Mouse (Mus musculus): ENCODE data around the gene Ldlrad3. TPM values are rescaled to one million over a fixed set of nuclear protein-coding genes. Genes with fewer than 3 reads are reported as not detected.

Ldlrad3 gene
- polyA plus RNA-seq, 1 experiment from 2014 or later, result 48.3 TPM

GRCm38 (mm10) chr2:102052951-102053660, 133.1 kb downstream of the Ldlrad3 start:
- no peak overlapping the region for H3K4me3 ChIP-seq
- no peak for ATAC-seq (ENCODE audit: low read depth)
- 81% methylated on average over 10 of the region's 10 CpGs for WGBS
- H3K27me3 ChIP-seq, result no peaks in the 10 kb centered on the region
- no peaks in the 10 kb centered on the region for H3K9me3 ChIP-seq
- peaks cover 48% of the 10 kb centered on the region for H3K4me1 ChIP-seq (replicated peaks)
- H3K36me3 ChIP-seq, result peaks cover 21% of the 10 kb centered on the region; the same call in 1 of the 2 replicates
- H3K27ac ChIP-seq (replicated peaks), result no peak overlapping the region; the same call in 1 of the 2 replicates
- no peak overlapping the region for H3K4me2 ChIP-seq
- H3K9ac ChIP-seq, result no peak overlapping the region

GRCm38 (mm10) chr2:102052353-102052752, 133.8 kb downstream of the Ldlrad3 start:
- Histone ChIP-seq H3K4me3 (no peak overlapping the region), H3K9me3 (no peaks in the 10 kb centered on the region), H3K27ac (replicated peaks) (no peak overlapping the region; the same call in 1 of the 2 replicates), H3K4me2 (no peak overlapping the region), H3K9ac (no peak overlapping the region), H3K4me1 (replicated peaks) (peaks cover 44% of the 10 kb centered on the region), H3K27me3 (no peaks in the 10 kb centered on the region), H3K36me3 (peaks cover 16% of the 10 kb centered on the region; the same call in 1 of the 2 replicates)
- 64% methylated on average over 6 of the region's 6 CpGs for WGBS
- ATAC-seq (ENCODE audit: low read depth), result no peak

- ATAC-seq (ENCODE audit: low read depth), result 0 out of 2 replicates have a peak, but pooled peaks have one; percentile 27
- 0 out of 2 replicates have a peak overlapping the region, but pooled peaks have one; percentile 31 for H3K9ac ChIP-seq
- peaks cover 11% of the 10 kb centered on the region; the same call in 1 of the 2 replicates for H3K36me3 ChIP-seq
- H3K4me1 ChIP-seq (replicated peaks), result peaks cover 44% of the 10 kb centered on the region
- no peaks in the 10 kb centered on the region for H3K27me3 ChIP-seq
- no peaks in the 10 kb centered on the region for H3K9me3 ChIP-seq
- WGBS, result 39% methylated on average over 10 of the region's 10 CpGs
- H3K27ac ChIP-seq (replicated peaks), result peak overlapping the region; percentile 33; the same call in 1 of the 2 replicates
- no peak overlapping the region for H3K4me2 ChIP-seq
- no peak overlapping the region for H3K4me3 ChIP-seq
Observed at GRCm38 (mm10) chr2:102049866-102050550, 136.2 kb downstream of the Ldlrad3 start.

GRCm38 (mm10) chr2:102048296-102049175, 137.6 kb downstream of the Ldlrad3 start:
- Histone ChIP-seq H3K4me2 (no peak overlapping the region), H3K27ac (replicated peaks) (no peak overlapping the region; the same call in 1 of the 2 replicates), H3K36me3 (0 out of 2 replicates have a peak, but pooled peaks cover 3% of the 10 kb centered on the region), H3K27me3 (no peaks in the 10 kb centered on the region), H3K9ac (no peak overlapping the region), H3K4me3 (no peak overlapping the region), H3K9me3 (no peaks in the 10 kb centered on the region), H3K4me1 (replicated peaks) (peaks cover 44% of the 10 kb centered on the region)
- WGBS, result 44% methylated on average over 16 of the region's 16 CpGs
- ATAC-seq (ENCODE audit: low read depth), result no peak

- no peak for ATAC-seq (ENCODE audit: low read depth)
- Histone ChIP-seq H3K36me3 (0 out of 2 replicates have a peak, but pooled peaks cover 3% of the 10 kb centered on the region), H3K27ac (replicated peaks) (no peak overlapping the region), H3K4me2 (no peak overlapping the region), H3K9me3 (no peaks in the 10 kb centered on the region), H3K9ac (no peak overlapping the region), H3K4me3 (no peak overlapping the region), H3K4me1 (replicated peaks) (peaks cover 33% of the 10 kb centered on the region), H3K27me3 (no peaks in the 10 kb centered on the region)
- WGBS, result 93% methylated on average over 7 of the region's 7 CpGs
Observed at GRCm38 (mm10) chr2:102046481-102046880, 139.7 kb downstream of the Ldlrad3 start.

GRCm38 (mm10) chr2:102040456-102040855, 145.7 kb downstream of the Ldlrad3 start:
- H3K4me3 ChIP-seq, result no peak overlapping the region
- peaks cover 53% of the 10 kb centered on the region for H3K4me1 ChIP-seq (replicated peaks)
- ATAC-seq (ENCODE audit: low read depth), result no peak
- H3K27me3 ChIP-seq, result no peaks in the 10 kb centered on the region
- WGBS, result 78% methylated on average over 5 of the region's 5 CpGs
- no peaks in the 10 kb centered on the region for H3K9me3 ChIP-seq
- H3K9ac ChIP-seq, result no peak overlapping the region
- no peak overlapping the region for H3K4me2 ChIP-seq
- H3K27ac ChIP-seq (replicated peaks), result peak overlapping the region; percentile 18; the same call in 1 of the 2 replicates
- H3K36me3 ChIP-seq, result no peaks in the 10 kb centered on the region

- Histone ChIP-seq H3K36me3 (no peaks in the 10 kb centered on the region), H3K27ac (replicated peaks) (no peak overlapping the region), H3K9me3 (no peaks in the 10 kb centered on the region), H3K27me3 (no peaks in the 10 kb centered on the region), H3K4me1 (replicated peaks) (peaks cover 54% of the 10 kb centered on the region), H3K4me3 (no peak overlapping the region), H3K9ac (no peak overlapping the region), H3K4me2 (no peak overlapping the region)
- ATAC-seq (ENCODE audit: low read depth), result no peak
- WGBS, result 84% methylated on average over 2 of the region's 2 CpGs
Observed at GRCm38 (mm10) chr2:102040011-102040410, 146.2 kb downstream of the Ldlrad3 start.

GRCm38 (mm10) chr2:102038895-102039667, 147.1 kb downstream of the Ldlrad3 start:
- no peak overlapping the region for H3K4me2 ChIP-seq
- no peaks in the 10 kb centered on the region for H3K9me3 ChIP-seq
- H3K36me3 ChIP-seq, result no peaks in the 10 kb centered on the region
- peaks cover 63% of the 10 kb centered on the region for H3K4me1 ChIP-seq (replicated peaks)
- H3K27ac ChIP-seq (replicated peaks), result peak overlapping the region; percentile 78
- no peak overlapping the region for H3K4me3 ChIP-seq
- H3K9ac ChIP-seq, result no peak overlapping the region
- ATAC-seq (ENCODE audit: low read depth), result no peak
- H3K27me3 ChIP-seq, result no peaks in the 10 kb centered on the region
- WGBS, result 84% methylated on average over 7 of the region's 7 CpGs

GRCm38 (mm10) chr2:102038229-102038894, 147.8 kb downstream of the Ldlrad3 start:
- H3K27ac ChIP-seq (replicated peaks), result peak overlapping the region; percentile 78
- H3K4me2 ChIP-seq, result no peak overlapping the region
- H3K4me3 ChIP-seq, result no peak overlapping the region
- peak; percentile 75 for ATAC-seq (ENCODE audit: low read depth)
- H3K36me3 ChIP-seq, result no peaks in the 10 kb centered on the region
- no peaks in the 10 kb centered on the region for H3K9me3 ChIP-seq
- H3K27me3 ChIP-seq, result no peaks in the 10 kb centered on the region
- whole genome bisulfite sequencing, result 11% methylated on average over 10 of the region's 10 CpGs
- no peak overlapping the region for H3K9ac ChIP-seq
- H3K4me1 ChIP-seq (replicated peaks), result peaks cover 71% of the 10 kb centered on the region

GRCm38 (mm10) chr2:102036665-102037511, 149.3 kb downstream of the Ldlrad3 start:
- Histone ChIP-seq H3K36me3 (no peaks in the 10 kb centered on the region), H3K4me3 (no peak overlapping the region), H3K27ac (replicated peaks) (peak overlapping the region; percentile 78), H3K4me1 (replicated peaks) (peaks cover 84% of the 10 kb centered on the region), H3K4me2 (peak overlapping the region; percentile 33), H3K9me3 (no peaks in the 10 kb centered on the region), H3K9ac (peak overlapping the region; percentile 65), H3K27me3 (no peaks in the 10 kb centered on the region)
- WGBS, result 27% methylated on average over 18 of the region's 18 CpGs
- ATAC-seq (ENCODE audit: low read depth), result peak; percentile 54
